Mouse (Mus musculus) left cerebral cortex, postnatal 4 days (tissue): ENCODE measurements around the gene Cuzd1. TPM values are rescaled to one million over a fixed set of nuclear protein-coding genes. Genes with fewer than 3 reads are reported as not detected.
A peak's percentile ranks its signal among the peaks of the same experiment; 100 is the strongest.

ENCODE experiments used
- DNase-seq: peaks from one replicate; pipeline ENCODE4 v3.0.0-alpha.2; 2022
- intact Hi-C: fragments of 180-260 bp; cut with DNase I; formaldehyde crosslinking; loops from one replicate; pipeline ENCODE4 v1.15.1; 2025
- total RNA-seq, 2 experiments: library from RNA; stranded (reverse); gene quantifications; 2 replicates each; pipeline ENCODE4 v1.2.3; 2021

Gene Cuzd1
- total RNA-seq: under 1 TPM; 0.16 to 0.20 TPM

- DNase-seq: no peak
- intact Hi-C loops: no loop called here
These were observed at the start of gene Cuzd1 for GRCm38 (mm10) chr7:131322192-131322591. Gene Cuzd1, minus strand, starts transcription at chr7:131322292.

DNA sequence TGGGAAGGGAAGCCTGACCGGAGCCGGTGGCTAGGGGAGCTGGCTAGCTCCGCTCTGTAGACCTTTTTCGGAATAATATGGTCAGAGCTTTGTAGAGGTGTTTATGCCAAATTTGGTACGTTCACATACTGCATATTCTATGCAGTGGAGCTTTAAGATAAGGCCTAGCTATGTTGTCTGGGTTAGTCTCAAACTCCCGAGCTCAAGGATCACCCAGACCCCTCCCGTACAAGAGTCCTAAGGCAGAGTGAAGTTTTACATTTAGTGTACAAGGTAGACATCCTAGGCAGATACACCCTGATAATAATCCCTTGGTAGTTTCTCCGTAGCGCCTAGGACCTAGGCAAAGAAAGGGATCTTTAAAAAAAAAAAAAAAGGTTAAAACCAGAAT is 49.4 kb upstream of the Cuzd1 start:
- DNase-seq: no peak
- intact Hi-C loops: no loop called here

GRCm38 (mm10) chr7:131370648-131371469 is 48.8 kb upstream of the Cuzd1 start, which contains the start of gene Pstk:
Gene Pstk, plus strand, starts transcription at chr7:131371141.
- intact Hi-C loops: no loop called here
- peak; percentile 89 for DNase-seq

GRCm38 (mm10) chr7:131364131-131364530 is 42.0 kb upstream of the Cuzd1 start:
- DNase-seq: no peak
- intact Hi-C loops: no loop called here

GRCm38 (mm10) chr7:131362615-131363300 is 40.7 kb upstream of the Cuzd1 start, which contains the start of gene 2310057M21Rik:
Gene 2310057M21Rik, minus strand, starts transcription at chr7:131362759.
- intact Hi-C loops: no loop called here
- peak; percentile 97 for DNase-seq

GRCm38 (mm10) chr7:131362269-131362614 is 40.1 kb upstream of the Cuzd1 start:
- no peak for DNase-seq
- intact Hi-C loops: no loop called here

GRCm38 (mm10) chr7:131356105-131356504 is 34.0 kb upstream of the Cuzd1 start:
- intact Hi-C loops: no loop called here

DNA sequence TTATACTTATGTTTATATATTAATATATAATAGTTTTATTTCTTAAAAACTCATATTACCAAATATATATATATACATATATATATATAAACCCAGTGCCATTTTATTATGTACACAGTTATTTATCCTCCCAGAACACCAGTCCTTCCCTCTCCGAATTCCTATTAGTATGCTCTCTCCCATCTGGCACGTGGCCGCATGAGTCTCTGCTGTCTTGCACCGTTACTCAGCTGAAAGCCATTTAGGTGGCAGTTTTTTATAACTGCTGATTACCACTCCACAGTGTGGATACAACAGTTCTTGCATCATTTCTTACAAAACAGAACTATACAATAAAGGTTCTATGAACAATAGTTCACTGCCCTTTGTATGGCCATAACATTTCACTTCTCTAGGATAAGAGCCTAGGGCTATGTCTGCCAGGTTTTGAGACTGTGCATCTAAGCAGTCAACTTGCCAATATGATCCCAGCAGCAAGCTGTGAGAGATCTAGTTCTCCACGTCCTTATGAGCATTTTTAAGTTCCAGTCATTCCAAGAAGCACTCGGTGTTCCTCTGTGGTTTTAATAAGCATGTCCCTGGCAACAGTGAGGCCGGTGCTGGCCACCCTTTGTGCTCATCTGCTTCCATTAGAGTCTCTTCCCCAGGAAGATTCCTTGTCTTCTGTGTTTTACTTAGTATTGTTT is 23.9 kb upstream of the Cuzd1 start:
- intact Hi-C loops: loop anchor here (10.0 kb wide), 1 partner anchor 231 kb away; no protein-coding TSS in a partner anchor
- DNase-seq: no peak

More at GRCm38 (mm10) chr7:131356105-131356504, 34.0 kb upstream of the Cuzd1 start:
- no peak for DNase-seq

DNA sequence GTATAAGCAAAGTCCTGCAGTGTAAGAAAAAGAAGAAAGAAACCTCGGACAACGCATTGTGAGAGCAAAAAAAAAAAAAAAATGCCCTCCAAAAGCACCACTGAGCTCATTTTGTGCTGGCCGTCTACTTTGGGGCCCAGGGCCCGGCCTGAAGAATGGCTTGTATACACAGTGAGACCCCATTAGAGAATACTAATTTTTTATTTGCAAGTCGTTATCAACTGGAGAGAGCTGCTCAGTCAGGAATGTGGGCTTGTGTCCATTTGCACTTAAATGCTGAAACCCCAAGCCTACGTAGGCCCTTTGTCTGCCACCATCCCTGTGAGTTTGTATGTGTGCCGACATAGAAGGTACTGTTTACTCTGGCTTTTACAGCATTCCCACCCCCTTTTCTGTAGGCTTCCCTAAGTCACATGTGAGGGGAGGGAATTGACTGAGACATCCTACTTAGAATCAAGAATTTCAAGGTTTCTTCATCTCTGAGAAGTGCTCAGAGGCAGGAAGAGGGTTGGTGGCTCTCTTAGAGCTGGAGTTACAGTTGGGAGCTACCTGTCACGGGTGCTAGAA is 15.5 kb upstream of the Cuzd1 start:
- intact Hi-C loops: no loop called here

GRCm38 (mm10) chr7:131333564-131333963 is 11.5 kb upstream of the Cuzd1 start, which contains the start of gene Fam24a:
Gene Fam24a, plus strand, starts transcription at chr7:131333864.
- intact Hi-C loops: no loop called here
- DNase-seq: no peak

More for the DNA sequence above, 15.5 kb upstream of the Cuzd1 start:
- no peak for DNase-seq

- intact Hi-C loops: no loop called here
- DNase-seq: no peak
These were observed 9.6 kb upstream of the Cuzd1 start for GRCm38 (mm10) chr7:131331688-131332087.

- intact Hi-C loops: no loop called here
- DNase-seq: no peak
These were observed 7.3 kb upstream of the Cuzd1 start, which contains the start of gene Fam24b for GRCm38 (mm10) chr7:131329416-131329815. Gene Fam24b, minus strand, starts transcription at chr7:131329516.

DNA sequence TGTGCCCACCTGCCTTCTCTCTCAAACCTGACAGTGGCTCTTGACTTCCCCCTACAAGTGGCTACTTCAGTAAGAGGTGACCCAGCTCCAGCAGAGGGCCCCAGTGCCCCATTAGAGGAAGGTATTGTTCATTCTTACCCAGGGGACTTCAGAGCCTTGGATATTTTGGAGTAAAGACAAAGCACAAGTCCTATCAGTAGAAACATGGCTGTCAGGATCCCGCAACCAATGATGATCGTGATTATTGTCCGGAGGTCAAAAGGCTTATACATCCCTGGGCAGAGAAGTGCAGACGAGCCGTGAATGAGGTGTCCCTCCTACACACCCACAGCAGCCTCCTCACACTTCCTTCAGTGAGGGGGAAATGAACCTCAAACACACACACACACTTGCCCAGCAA is 5.0 kb upstream of the Cuzd1 start:
- no peak for DNase-seq
- intact Hi-C loops: no loop called here

DNA sequence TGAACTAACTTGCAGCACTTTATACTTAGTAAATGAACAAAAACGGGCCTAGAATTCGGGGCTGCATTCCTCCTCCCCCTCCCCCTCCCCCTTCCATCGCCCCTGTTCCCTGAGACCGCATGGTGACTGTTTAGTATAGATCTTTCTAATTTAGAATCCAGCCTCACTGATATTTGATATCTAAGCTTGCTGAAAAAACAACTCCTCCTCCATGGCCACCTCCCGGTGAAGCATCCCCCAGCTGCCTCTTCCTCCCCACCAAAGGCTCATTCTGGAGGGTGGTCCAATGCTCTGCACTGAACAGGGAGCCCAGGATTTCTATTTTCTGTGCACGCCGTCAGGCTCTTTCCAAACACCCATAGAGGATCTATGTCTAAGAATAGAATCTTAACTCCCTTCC is 3.8 kb downstream of the Cuzd1 start:
- intact Hi-C loops: no loop called here
- DNase-seq: no peak

DNA sequence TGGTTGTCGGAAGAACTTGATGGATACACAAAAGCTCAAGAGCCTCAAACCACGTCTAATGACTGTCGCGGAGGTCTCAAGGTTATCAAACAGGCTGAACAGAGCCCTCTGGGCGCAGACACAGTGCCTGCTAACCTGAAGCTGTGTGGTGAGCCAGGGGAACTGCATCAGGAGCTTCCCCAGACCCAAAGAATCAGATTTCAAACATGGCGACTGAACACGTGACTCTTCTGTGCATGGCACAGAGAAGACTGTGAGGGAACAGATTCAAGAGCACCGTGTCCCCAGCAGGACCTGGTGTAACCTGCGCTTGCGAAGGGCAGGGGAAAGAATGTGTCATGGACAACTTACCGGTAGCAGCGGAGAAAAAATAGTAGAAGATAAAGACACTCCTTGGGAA is 4.5 kb downstream of the Cuzd1 start:
- intact Hi-C loops: no loop called here
- DNase-seq: no peak

GRCm38 (mm10) chr7:131314493-131314892 is 7.6 kb downstream of the Cuzd1 start:
- intact Hi-C loops: no loop called here

GRCm38 (mm10) chr7:131306733-131307132 is 15.4 kb downstream of the Cuzd1 start:
- intact Hi-C loops: no loop called here
- no peak for DNase-seq

More at GRCm38 (mm10) chr7:131314493-131314892, 7.6 kb downstream of the Cuzd1 start:
- DNase-seq: no peak

- intact Hi-C loops: no loop called here
- DNase-seq: no peak
These were observed 18.8 kb downstream of the Cuzd1 start for GRCm38 (mm10) chr7:131303340-131303739.

DNA sequence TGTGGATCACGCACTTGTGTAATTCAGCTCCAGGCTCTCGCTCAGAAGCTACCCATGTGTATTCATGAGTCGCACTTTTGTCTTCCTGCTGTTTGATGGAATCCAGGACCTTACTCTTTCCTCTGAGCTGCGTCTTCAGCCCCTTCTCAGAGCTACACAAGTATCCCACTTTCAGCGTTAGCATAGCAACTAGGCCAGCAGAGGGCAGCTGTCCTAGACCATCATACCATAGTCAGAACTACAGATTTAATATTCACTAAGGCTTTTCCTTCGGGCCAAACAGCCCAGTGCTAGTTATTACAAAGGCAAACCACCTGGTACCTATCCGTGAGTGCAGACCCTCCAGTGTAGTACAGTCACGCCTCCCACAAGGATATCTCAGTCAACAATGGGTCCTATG is 24.9 kb downstream of the Cuzd1 start:
- DNase-seq: no peak
- intact Hi-C loops: no loop called here

- DNase-seq: peak; percentile 24
- intact Hi-C loops: no loop called here
These were observed 56.2 kb downstream of the Cuzd1 start for GRCm38 (mm10) chr7:131265851-131266250.

DNA sequence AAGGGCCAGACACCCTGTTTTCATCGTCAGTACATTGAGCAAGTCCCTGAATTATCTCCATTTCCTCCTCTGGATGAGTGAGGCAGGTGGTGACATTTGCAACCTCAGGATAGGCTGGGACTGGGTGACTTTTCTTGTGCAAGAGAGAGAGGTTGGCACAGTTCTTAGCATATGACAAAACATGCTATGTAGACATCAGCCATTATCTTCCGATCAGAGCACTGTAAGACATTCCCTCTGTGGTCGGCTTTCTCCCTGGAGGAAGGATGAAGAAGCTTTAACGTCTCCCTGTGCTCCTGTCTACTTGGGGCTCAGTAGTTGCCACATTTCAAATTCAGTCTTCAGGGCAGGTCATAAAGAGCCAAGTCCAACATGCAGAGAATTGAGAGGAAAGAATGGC is 57.8 kb downstream of the Cuzd1 start:
- no peak for DNase-seq
- intact Hi-C loops: no loop called here
